Mouse (Mus musculus) splenic B cell, adult 2 months (primary cell): ENCODE data around the gene Ntan1.

ENCODE experiments used
- DNase-seq: peaks from one replicate; pipeline ENCODE4 v3.0.0-alpha.2; 2011; ENCODE audit warnings: low read depth, low spot score
- H3K27me3 ChIP-seq: 2 replicates; pipeline ENCODE4 v1.6.1; 2012; ENCODE audit warnings: mild to moderate bottlenecking, low read length, moderate library complexity, mixed read lengths; ENCODE audit not compliant: control insufficient read depth, poor library complexity, insufficient read depth, severe bottlenecking
- H3K36me3 ChIP-seq: 2 replicates; pipeline ENCODE4 v1.6.1; 2012; ENCODE audit warnings: mild to moderate bottlenecking, low read length, moderate library complexity, mixed read lengths; ENCODE audit not compliant: control insufficient read depth, poor library complexity, insufficient read depth, severe bottlenecking

Ntan1 gene

GRCm38 (mm10) chr16:13813200-13813599 lies 5.4 kb upstream of the Ntan1 start:
- Histone ChIP-seq H3K36me3 (peaks cover 21% of the 10 kb centered on the region), H3K27me3 (no peaks in the 10 kb centered on the region)
- DNase-seq: no peak

GRCm38 (mm10) chr16:13819394-13819743 lies 724 bp downstream of the Ntan1 start:
- no peaks in the 10 kb centered on the region; the same call in 1 of the 2 replicates for H3K36me3 ChIP-seq
- H3K27me3 ChIP-seq: no peaks in the 10 kb centered on the region
- no peak for DNase-seq

- no peaks in the 10 kb centered on the region for H3K27me3 ChIP-seq
- DNase-seq: peak; percentile 22
- H3K36me3 ChIP-seq: no peaks in the 10 kb centered on the region; the same call in 1 of the 2 replicates
Measured at GRCm38 (mm10) chr16:13819806-13820500, 1.3 kb downstream of the Ntan1 start.

GRCm38 (mm10) chr16:13820771-13821170 lies 2.1 kb downstream of the Ntan1 start:
- H3K27me3 ChIP-seq: no peaks in the 10 kb centered on the region
- DNase-seq: peak; percentile 13
- H3K36me3 ChIP-seq: no peaks in the 10 kb centered on the region; the same call in 1 of the 2 replicates

- H3K27me3 ChIP-seq: no peaks in the 10 kb centered on the region
- peaks cover 2% of the 10 kb centered on the region for H3K36me3 ChIP-seq
- no peak for DNase-seq
Measured at GRCm38 (mm10) chr16:13825781-13826490, 7.3 kb downstream of the Ntan1 start.

GRCm38 (mm10) chr16:13826511-13826910 lies 7.9 kb downstream of the Ntan1 start:
- DNase-seq: no peak
- peaks cover 2% of the 10 kb centered on the region for H3K36me3 ChIP-seq
- H3K27me3 ChIP-seq: no peaks in the 10 kb centered on the region

GRCm38 (mm10) chr16:13830444-13830843 lies 11.8 kb downstream of the Ntan1 start:
- DNase-seq: peak; percentile 26

GRCm38 (mm10) chr16:13831606-13832005 lies 13.0 kb downstream of the Ntan1 start:
- H3K27me3 ChIP-seq: no peaks in the 10 kb centered on the region

More at GRCm38 (mm10) chr16:13830444-13830843, 11.8 kb downstream of the Ntan1 start:
- Histone ChIP-seq H3K27me3 (no peaks in the 10 kb centered on the region), H3K36me3 (peaks cover 7% of the 10 kb centered on the region)

GRCm38 (mm10) chr16:13834382-13834781 lies 15.7 kb downstream of the Ntan1 start:
- H3K36me3 ChIP-seq: peaks cover 15% of the 10 kb centered on the region
- H3K27me3 ChIP-seq: no peaks in the 10 kb centered on the region
- DNase-seq: no peak

More at GRCm38 (mm10) chr16:13831606-13832005, 13.0 kb downstream of the Ntan1 start:
- no peak for DNase-seq
- H3K36me3 ChIP-seq: peaks cover 13% of the 10 kb centered on the region

- DNase-seq: no peak
- no peaks in the 10 kb centered on the region for H3K27me3 ChIP-seq
Measured at GRCm38 (mm10) chr16:13840056-13840455, 21.4 kb downstream of the Ntan1 start.

GRCm38 (mm10) chr16:13840956-13841355 lies 22.3 kb downstream of the Ntan1 start:
- Histone ChIP-seq H3K36me3 (peaks cover 10% of the 10 kb centered on the region), H3K27me3 (no peaks in the 10 kb centered on the region)
- DNase-seq: no peak

More at GRCm38 (mm10) chr16:13840056-13840455, 21.4 kb downstream of the Ntan1 start:
- peaks cover 12% of the 10 kb centered on the region for H3K36me3 ChIP-seq

GRCm38 (mm10) chr16:13845031-13845430 lies 26.4 kb downstream of the Ntan1 start:
- no peak for DNase-seq
- Histone ChIP-seq H3K27me3 (no peaks in the 10 kb centered on the region), H3K36me3 (peaks cover 3% of the 10 kb centered on the region; the same call in 1 of the 2 replicates)

GRCm38 (mm10) chr16:13846675-13847074 lies 28.0 kb downstream of the Ntan1 start:
- DNase-seq: no peak
- H3K27me3 ChIP-seq: no peaks in the 10 kb centered on the region

GRCm38 (mm10) chr16:13848310-13848709 lies 29.7 kb downstream of the Ntan1 start:
- DNase-seq: peak; percentile 29
- H3K36me3 ChIP-seq: peaks cover 6% of the 10 kb centered on the region; the same call in 1 of the 2 replicates
- no peaks in the 10 kb centered on the region for H3K27me3 ChIP-seq

More at GRCm38 (mm10) chr16:13846675-13847074, 28.0 kb downstream of the Ntan1 start:
- peaks cover 3% of the 10 kb centered on the region; the same call in 1 of the 2 replicates for H3K36me3 ChIP-seq

GRCm38 (mm10) chr16:13851446-13851845 lies 32.8 kb downstream of the Ntan1 start:
- DNase-seq: no peak
- Histone ChIP-seq H3K27me3 (no peaks in the 10 kb centered on the region), H3K36me3 (0 out of 2 replicates have a peak, but pooled peaks cover 7% of the 10 kb centered on the region)
